Mouse (Mus musculus) embryonic stem cell, embryonic (primary cell): ENCODE measurements at regions not wholly inside any gene's neighbourhood (a gene's known extent, or its start where the extent isn't known, plus 50 kb on each side); places are given as distances from the start of the nearest gene placed in this dataset.

Experiments
- CTCF ChIA-PET, 4 experiments: fragments of 300-600 bp in 2 of 4; fragments of 350-600 bp in 2 of 4; sonication (Branson Sonifier 250); formaldehyde crosslinking; loops; one replicate each; lab custom pipeline; 2022; ENCODE audit warnings: inconsistent platforms in 2 of 4; lab: Charles Lee
- POLR2A ChIA-PET, 4 experiments: fragments of 300-600 bp in 2 of 4; fragments of 350-600 bp in 2 of 4; sonication (Branson Sonifier 250); formaldehyde crosslinking; loops; one replicate each; lab custom pipeline; 2022; ENCODE audit warnings: antibody characterized with exemption in 4 of 4, inconsistent platforms in 1 of 4; lab: Charles Lee

DNA sequence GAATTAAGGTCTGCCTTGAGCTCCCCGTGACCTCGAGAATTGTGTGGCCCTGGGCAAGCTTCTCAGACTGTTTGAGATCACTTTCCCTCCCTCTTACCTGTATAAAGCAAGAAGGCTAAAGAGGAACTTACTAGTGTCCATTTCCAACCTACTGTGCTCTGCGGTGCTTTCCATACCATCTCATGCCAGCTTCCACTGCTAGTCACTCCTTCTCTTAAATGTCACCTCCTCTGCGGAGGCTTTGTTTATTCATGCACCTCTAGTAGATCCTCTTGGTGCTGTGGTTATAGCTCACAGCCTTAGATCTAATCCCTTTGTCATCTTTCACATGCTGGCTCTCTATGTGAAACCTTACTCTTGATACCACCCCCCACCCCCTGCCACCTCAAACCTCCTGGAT is 2310.3 kb upstream of the Lrrc6 start:
- CTCF ChIA-PET: no interaction called here
- POLR2A ChIA-PET: no interaction called here

DNA sequence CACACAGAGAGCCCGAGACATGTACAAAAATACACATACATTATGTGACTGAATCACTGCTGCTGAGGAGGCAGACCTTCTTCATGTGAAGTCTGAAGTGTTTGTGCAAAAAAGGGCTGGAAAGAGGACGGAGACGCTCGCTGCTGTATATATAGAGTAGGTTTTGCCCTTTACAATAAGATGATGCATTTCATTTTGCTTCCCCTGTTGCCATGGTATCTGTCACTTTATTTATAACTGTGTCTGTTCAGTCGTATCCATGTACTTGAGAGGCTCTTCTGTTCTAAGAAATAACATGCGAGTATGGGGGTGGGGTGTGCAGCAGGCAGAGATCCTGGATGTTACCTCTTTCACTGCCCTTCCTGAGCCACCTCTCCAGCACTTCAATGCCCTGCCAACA is 2309.9 kb upstream of the Lrrc6 start:
- POLR2A ChIA-PET: no interaction called here
- CTCF ChIA-PET: no interaction called here

DNA sequence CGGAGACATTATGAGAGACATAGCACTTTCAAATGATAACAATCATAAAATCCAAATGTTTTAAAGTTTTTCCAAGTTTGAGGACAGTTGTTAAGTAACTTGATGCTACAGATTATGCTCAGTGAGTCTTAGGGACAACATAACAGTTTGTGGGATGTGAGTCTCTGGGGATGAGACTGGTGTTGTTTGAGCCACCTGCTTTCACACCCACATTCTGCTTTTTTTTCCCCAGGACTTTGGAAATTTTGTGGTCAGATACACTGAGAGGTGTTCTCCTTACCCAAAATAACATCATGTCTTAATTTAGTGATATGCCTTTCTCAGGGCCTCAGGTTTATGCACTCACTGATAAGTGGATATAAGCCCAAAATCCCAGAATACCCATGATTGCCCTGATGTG is 2307.5 kb upstream of the Lrrc6 start:
- POLR2A ChIA-PET: interaction anchor here in 1 of 4 experiments (0.6 kb wide), 1 partner anchor 158 kb away, joined by 3 read pairs; no protein-coding TSS in a partner anchor

DNA sequence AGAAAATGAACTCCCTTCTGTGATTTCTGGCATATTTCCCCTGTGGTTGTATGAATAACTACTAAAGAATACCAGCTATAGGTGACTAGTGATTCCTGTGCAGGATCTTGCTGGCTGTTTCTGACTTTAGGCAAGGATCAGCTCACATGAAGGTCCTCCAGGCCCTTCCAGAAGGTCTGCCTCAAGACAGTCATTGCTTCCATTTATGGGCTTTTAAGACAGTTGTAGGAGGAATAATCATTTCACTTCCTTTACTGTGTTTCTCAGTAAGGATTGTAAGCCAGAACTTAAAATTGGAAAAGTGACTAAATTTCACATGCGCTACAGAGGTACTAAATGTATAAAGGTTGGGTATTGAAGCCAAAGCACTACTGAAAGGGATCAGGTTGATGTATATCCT is 2303.5 kb upstream of the Lrrc6 start:
- ChIA-PET CTCF (no interaction called here), POLR2A (no interaction called here)

More for the DNA sequence above, 2307.5 kb upstream of the Lrrc6 start:
- CTCF ChIA-PET: no interaction called here

- POLR2A ChIA-PET: no interaction called here
- CTCF ChIA-PET: no interaction called here
Observed at GRCm38 (mm10) chr15:68801763-68802162, 2301.1 kb upstream of the Lrrc6 start.

GRCm38 (mm10) chr15:68797406-68797805 is 2296.7 kb upstream of the Lrrc6 start:
- ChIA-PET CTCF (no interaction called here), POLR2A (no interaction called here)

GRCm38 (mm10) chr15:68795239-68795960 is 2294.7 kb upstream of the Lrrc6 start:
- POLR2A ChIA-PET: no interaction called here

DNA sequence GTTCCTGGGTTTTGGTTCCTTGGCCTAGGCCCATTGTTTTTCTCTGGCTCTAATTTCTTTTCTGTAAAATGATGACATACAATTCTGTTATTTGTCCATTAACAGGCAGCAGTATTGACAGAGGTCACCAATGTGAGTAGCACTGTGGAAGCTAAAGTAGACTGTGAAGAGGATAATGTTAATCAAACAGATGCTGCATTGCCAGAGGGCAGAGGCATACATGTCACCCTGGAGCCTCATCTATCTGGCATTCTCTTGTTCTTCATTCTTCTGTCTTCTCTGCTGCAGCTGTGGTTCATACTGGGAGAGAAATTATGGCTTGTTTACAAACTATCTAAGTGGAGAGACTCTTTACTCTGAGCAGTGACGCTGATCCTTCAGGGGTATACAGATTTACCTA is 2259.2 kb upstream of the Lrrc6 start:
- ChIA-PET POLR2A (no interaction called here), CTCF (no interaction called here)

More at GRCm38 (mm10) chr15:68795239-68795960, 2294.7 kb upstream of the Lrrc6 start:
- CTCF ChIA-PET: no interaction called here

- ChIA-PET CTCF (no interaction called here), POLR2A (no interaction called here)
Observed at GRCm38 (mm10) chr15:68755255-68755654, 2254.5 kb upstream of the Lrrc6 start.

DNA sequence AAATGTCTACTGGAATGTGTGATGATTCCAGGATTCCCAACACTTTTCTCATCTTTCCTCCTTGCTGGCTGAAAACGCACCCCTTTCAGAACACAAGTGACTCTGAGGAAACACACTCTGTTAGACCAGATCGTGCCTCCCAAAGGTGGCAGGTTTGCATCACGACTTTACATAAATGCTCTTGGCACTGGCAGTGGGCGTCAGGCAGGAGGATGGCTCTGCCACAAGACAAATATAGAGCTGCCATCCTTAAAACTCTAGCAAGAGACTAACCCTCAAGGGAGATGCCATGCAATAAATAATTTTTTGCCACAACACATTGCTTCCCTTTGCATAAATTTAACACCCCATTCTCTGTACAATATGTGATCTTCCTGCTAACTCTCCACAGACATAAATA is 2254.1 kb upstream of the Lrrc6 start:
- POLR2A ChIA-PET: no interaction called here
- CTCF ChIA-PET: no interaction called here

DNA sequence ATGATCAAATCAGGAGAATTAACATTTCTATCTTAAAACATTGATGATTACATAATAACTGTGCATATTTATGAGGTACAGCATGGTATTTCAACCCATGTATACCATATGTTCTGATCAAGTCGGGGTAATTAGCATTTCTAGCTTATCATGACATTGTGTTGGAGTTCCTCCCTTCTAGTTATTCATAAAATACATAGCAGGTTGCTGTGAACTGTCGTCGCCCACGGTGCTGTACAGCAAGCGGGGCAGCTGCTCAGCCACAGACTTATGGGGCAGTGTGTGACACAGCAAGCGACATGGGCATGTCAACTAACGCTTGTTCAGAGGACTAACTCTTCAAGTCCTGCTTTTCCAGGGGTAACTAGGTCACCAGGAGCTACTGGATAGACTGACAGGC is 2238.6 kb upstream of the Lrrc6 start:
- ChIA-PET CTCF (no interaction called here), POLR2A (no interaction called here)

DNA sequence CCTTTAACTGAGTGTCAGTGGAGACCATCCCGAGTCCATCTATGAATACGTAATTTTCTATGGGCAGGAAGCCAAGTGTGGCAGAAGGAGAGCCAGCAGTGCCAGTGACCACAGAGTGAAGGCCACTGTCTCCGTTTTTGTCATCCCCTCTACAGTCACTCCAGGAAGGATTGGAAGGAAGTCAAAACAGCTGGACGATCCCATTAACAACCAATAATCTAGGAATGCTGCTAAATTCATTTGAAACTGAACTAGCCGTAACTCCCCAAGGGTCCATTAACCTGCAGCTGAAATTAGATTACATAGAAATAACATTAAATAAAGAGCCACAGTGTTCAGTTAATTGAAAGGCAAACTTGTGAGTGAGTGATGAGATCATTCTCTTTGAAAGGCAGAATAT is 2220.5 kb upstream of the Lrrc6 start:
- POLR2A ChIA-PET: no interaction called here

GRCm38 (mm10) chr15:68719486-68719885 is 2218.8 kb upstream of the Lrrc6 start:
- CTCF ChIA-PET: no interaction called here
- POLR2A ChIA-PET: no interaction called here

More for the DNA sequence above, 2220.5 kb upstream of the Lrrc6 start:
- CTCF ChIA-PET: no interaction called here

DNA sequence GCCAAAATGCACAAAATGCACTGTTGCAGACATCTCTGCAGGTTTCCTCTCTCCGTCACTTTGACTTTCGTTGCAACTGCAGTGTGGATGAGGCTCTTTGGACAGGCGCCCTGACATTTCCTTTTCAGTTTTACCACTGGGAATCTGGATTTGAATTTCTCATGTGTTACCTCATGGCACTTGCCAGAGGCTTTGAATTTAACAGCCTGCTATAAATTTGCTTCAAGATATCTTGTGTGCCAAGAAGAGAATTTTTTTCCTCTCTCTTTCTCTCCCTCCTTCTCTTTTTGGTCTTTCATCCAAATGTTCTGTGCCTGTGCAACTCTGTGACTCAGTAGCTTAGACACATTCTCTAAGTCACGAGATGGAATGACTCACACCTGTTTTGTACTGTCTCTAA is 2213.6 kb upstream of the Lrrc6 start:
- ChIA-PET POLR2A (no interaction called here), CTCF (no interaction called here)

DNA sequence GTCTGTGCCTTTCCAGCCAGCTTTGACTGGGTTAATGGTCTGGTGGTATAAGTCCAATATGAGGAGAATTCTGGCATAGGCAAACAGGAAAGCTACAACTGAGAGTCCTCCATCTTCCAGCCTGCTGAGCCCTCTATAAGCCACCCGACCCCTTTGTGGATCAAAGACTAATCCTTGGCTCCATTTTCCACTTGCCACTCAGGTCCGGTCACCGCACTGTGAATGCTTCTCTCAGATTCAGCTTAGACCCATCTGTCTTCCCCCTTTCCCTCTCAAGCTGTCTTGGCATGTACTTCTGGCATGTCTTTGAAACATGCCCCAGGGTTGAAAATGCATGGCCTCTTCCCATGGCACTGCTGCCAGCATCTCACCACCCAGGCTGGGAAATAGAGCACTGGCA is 2206.6 kb upstream of the Lrrc6 start:
- ChIA-PET POLR2A (no interaction called here), CTCF (no interaction called here)

DNA sequence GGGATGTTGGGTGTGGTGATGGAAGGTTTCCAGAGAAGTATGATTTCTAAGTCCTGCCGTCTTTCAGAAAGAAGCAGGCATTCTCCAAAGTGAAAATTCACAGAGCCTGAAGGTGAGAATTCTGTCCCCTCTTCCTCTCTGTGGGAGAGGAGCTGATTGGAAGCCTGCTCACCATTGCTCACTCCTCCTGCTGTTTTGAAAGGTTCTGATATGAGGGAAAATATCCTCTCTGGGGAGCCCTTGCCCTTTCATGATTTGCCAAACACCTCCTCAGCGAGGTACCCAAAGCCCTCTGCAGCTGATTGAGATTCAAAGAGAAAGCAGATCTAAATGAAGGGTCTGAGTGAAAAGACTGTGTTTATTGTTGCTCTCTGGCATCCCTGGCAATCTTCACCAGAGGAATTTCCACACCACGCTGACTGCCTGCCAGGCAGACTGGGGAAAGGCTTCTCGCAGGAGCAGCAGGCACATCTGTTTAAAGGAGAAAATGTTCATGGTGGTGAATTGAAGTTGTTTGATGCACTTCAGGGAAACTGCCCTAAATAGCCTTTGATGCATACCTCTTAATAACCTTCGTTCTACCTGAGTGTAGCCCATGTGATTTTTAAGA is 2194.4 kb upstream of the Lrrc6 start:
- ChIA-PET CTCF (no interaction called here), POLR2A (no interaction called here)

DNA sequence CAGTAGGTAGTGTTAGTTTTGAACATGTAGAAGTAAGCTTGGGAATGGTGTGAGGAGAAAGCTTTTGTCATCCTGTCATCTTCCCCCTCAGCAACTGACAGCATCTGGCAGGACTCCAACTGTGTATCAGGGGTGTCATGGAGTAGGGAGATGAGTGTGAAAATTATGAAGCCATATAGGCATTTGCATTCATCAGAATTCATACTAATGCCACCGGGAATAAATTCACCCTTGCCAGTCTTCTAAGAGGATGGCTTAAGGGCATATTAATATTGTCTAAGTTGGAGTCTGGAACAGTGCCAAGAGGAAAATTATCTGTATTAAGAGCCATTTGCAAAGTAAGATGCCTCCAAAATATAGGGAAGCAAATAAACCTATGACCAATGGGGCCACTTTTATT is 2166.8 kb upstream of the Lrrc6 start:
- ChIA-PET POLR2A (no interaction called here), CTCF (no interaction called here)

DNA sequence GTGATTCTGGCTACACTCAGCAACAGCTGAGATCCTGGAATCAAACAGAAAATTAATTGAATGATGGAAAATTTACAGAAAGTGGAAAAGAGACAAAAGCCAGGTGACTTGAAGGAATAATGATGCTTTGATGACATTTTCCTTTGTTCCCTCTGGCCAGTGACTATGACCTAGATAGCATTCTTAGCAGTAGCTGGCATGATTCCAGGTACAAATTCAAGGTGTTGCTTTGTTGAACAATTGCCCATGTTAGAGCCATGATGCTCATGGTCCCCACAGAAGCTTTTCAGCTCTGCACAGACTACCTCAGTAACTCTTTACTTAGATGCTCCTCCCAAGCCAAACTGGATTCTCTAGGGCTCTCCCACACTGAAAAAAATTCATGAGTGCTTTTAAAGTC is 2164.6 kb upstream of the Lrrc6 start:
- POLR2A ChIA-PET: no interaction called here
- CTCF ChIA-PET: no interaction called here

- ChIA-PET CTCF (no interaction called here), POLR2A (no interaction called here)
Observed at GRCm38 (mm10) chr15:68656722-68657121, 2156.0 kb upstream of the Lrrc6 start.

- POLR2A ChIA-PET: no interaction called here
- CTCF ChIA-PET: no interaction called here
Observed at GRCm38 (mm10) chr15:68655046-68655445, 2154.3 kb upstream of the Lrrc6 start.

- CTCF ChIA-PET: no interaction called here
- POLR2A ChIA-PET: no interaction called here
Observed at GRCm38 (mm10) chr15:68650609-68651008, 2149.9 kb upstream of the Lrrc6 start.
